Mouse (Mus musculus): ENCODE results near the gene Rab30. TPM values are rescaled to one million over a fixed set of nuclear protein-coding genes. Genes with fewer than 3 reads are reported as not detected.

The Rab30 gene
- polyA plus RNA-seq, 1 experiment: 0.96 TPM

GRCm38 (mm10) chr7:92806512-92807188 is 65.2 kb downstream of the Rab30 start:
- WGBS: 45% methylated on average over 15 of the region's 15 CpGs
- TF ChIP-seq POLR2A (IDR thresholded peaks at IDR 0.05; ENCODE audit: borderline replicate concordance, extremely low read depth, low read depth, low read length) (no peak), CTCF (IDR thresholded peaks at IDR 0.05; ENCODE audit: insufficient read depth, low read length) (no peak)
- Histone ChIP-seq H3K4me3 (replicated peaks; ENCODE audit: extremely low read depth, low read depth, low read length) (no peak overlapping the region), H3K4me1 (ENCODE audit: control insufficient read depth, insufficient read depth, low read length) (no peaks in the 10 kb centered on the region)
- no peak for DNase-seq

- 85% methylated on average over 4 of the region's 4 CpGs for WGBS
- no peak for TF ChIP-seq POLR2A (IDR thresholded peaks at IDR 0.05; ENCODE audit: borderline replicate concordance, extremely low read depth, low read depth, low read length)
- TF ChIP-seq CTCF (IDR thresholded peaks at IDR 0.05; ENCODE audit: insufficient read depth, low read length): no peak
- no peak for DNase-seq
- Histone ChIP-seq H3K4me3 (replicated peaks; ENCODE audit: extremely low read depth, low read depth, low read length) (no peak overlapping the region), H3K4me1 (ENCODE audit: control insufficient read depth, insufficient read depth, low read length) (no peaks in the 10 kb centered on the region)
Measured at GRCm38 (mm10) chr7:92807482-92807881, 66.1 kb downstream of the Rab30 start.

GRCm38 (mm10) chr7:92811667-92812279 is 70.4 kb downstream of the Rab30 start:
- Histone ChIP-seq H3K4me3 (replicated peaks; ENCODE audit: extremely low read depth, low read depth, low read length) (no peak overlapping the region), H3K4me1 (ENCODE audit: control insufficient read depth, insufficient read depth, low read length) (no peaks in the 10 kb centered on the region)
- no peak for TF ChIP-seq POLR2A (IDR thresholded peaks at IDR 0.05; ENCODE audit: borderline replicate concordance, extremely low read depth, low read depth, low read length)
- no peak for TF ChIP-seq CTCF (IDR thresholded peaks at IDR 0.05; ENCODE audit: insufficient read depth, low read length)
- WGBS: 71% methylated on average over 7 of the region's 7 CpGs
- DNase-seq: no peak

- TF ChIP-seq CTCF (IDR thresholded peaks at IDR 0.05; ENCODE audit: insufficient read depth, low read length) (no peak), POLR2A (IDR thresholded peaks at IDR 0.05; ENCODE audit: borderline replicate concordance, extremely low read depth, low read depth, low read length) (no peak)
- no peak for DNase-seq
- H3K4me3 ChIP-seq (replicated peaks; ENCODE audit: extremely low read depth, low read depth, low read length): no peak overlapping the region
- H3K4me1 ChIP-seq (ENCODE audit: control insufficient read depth, insufficient read depth, low read length): no peaks in the 10 kb centered on the region; the same call in 1 of the 2 replicates
- 62% methylated on average over 2 of the region's 2 CpGs for WGBS
Measured at GRCm38 (mm10) chr7:92817242-92817641, 75.8 kb downstream of the Rab30 start.

GRCm38 (mm10) chr7:92817886-92818285 is 76.5 kb downstream of the Rab30 start:
- Histone ChIP-seq H3K4me3 (replicated peaks; ENCODE audit: extremely low read depth, low read depth, low read length) (no peak overlapping the region), H3K4me1 (ENCODE audit: control insufficient read depth, insufficient read depth, low read length) (no peaks in the 10 kb centered on the region; the same call in 1 of the 2 replicates)
- DNase-seq: no peak
- WGBS: 79% methylated on average over 9 of the region's 9 CpGs
- no peak for TF ChIP-seq POLR2A (IDR thresholded peaks at IDR 0.05; ENCODE audit: borderline replicate concordance, extremely low read depth, low read depth, low read length)
- no peak for TF ChIP-seq CTCF (IDR thresholded peaks at IDR 0.05; ENCODE audit: insufficient read depth, low read length)

- WGBS: 67% methylated on average over 11 of the region's 11 CpGs
- DNase-seq: no peak
- H3K4me3 ChIP-seq (replicated peaks; ENCODE audit: extremely low read depth, low read depth, low read length): no peak overlapping the region
- TF ChIP-seq POLR2A (IDR thresholded peaks at IDR 0.05; ENCODE audit: borderline replicate concordance, extremely low read depth, low read depth, low read length): no peak
- no peak for TF ChIP-seq CTCF (IDR thresholded peaks at IDR 0.05; ENCODE audit: insufficient read depth, low read length)
- H3K4me1 ChIP-seq (ENCODE audit: control insufficient read depth, insufficient read depth, low read length): no peaks in the 10 kb centered on the region; the same call in 1 of the 2 replicates
Measured at GRCm38 (mm10) chr7:92819656-92820055, 78.3 kb downstream of the Rab30 start.

GRCm38 (mm10) chr7:92820410-92820809 is 79.0 kb downstream of the Rab30 start:
- H3K4me3 ChIP-seq (replicated peaks; ENCODE audit: extremely low read depth, low read depth, low read length): no peak overlapping the region
- WGBS: 93% methylated on average over 1 of the region's 1 CpGs

GRCm38 (mm10) chr7:92820941-92821465 is 79.6 kb downstream of the Rab30 start:
- no peak for DNase-seq
- no peaks in the 10 kb centered on the region; the same call in 1 of the 2 replicates for H3K4me1 ChIP-seq (ENCODE audit: control insufficient read depth, insufficient read depth, low read length)
- 63% methylated on average over 7 of the region's 7 CpGs for WGBS
- TF ChIP-seq POLR2A (IDR thresholded peaks at IDR 0.05; ENCODE audit: borderline replicate concordance, extremely low read depth, low read depth, low read length) (no peak), CTCF (IDR thresholded peaks at IDR 0.05; ENCODE audit: insufficient read depth, low read length) (no peak)
- no peak overlapping the region for H3K4me3 ChIP-seq (replicated peaks; ENCODE audit: extremely low read depth, low read depth, low read length)

More at GRCm38 (mm10) chr7:92820410-92820809, 79.0 kb downstream of the Rab30 start:
- TF ChIP-seq POLR2A (IDR thresholded peaks at IDR 0.05; ENCODE audit: borderline replicate concordance, extremely low read depth, low read depth, low read length) (no peak), CTCF (IDR thresholded peaks at IDR 0.05; ENCODE audit: insufficient read depth, low read length) (no peak)
- H3K4me1 ChIP-seq (ENCODE audit: control insufficient read depth, insufficient read depth, low read length): no peaks in the 10 kb centered on the region; the same call in 1 of the 2 replicates
- no peak for DNase-seq

- 36% methylated on average over 4 of the region's 4 CpGs for WGBS
- DNase-seq: no peak
- Histone ChIP-seq H3K4me1 (ENCODE audit: control insufficient read depth, insufficient read depth, low read length) (no peaks in the 10 kb centered on the region; the same call in 1 of the 2 replicates), H3K4me3 (replicated peaks; ENCODE audit: extremely low read depth, low read depth, low read length) (no peak overlapping the region)
- TF ChIP-seq CTCF (IDR thresholded peaks at IDR 0.05; ENCODE audit: insufficient read depth, low read length) (no peak), POLR2A (IDR thresholded peaks at IDR 0.05; ENCODE audit: borderline replicate concordance, extremely low read depth, low read depth, low read length) (no peak)
Measured at GRCm38 (mm10) chr7:92821871-92822270, 80.5 kb downstream of the Rab30 start.
